Mouse (Mus musculus) heart, postnatal 36 days (tissue): ENCODE data around the gene Limch1. TPM values are rescaled to one million over a fixed set of nuclear protein-coding genes. Genes with fewer than 3 reads are reported as not detected.

Experiments used
- DNase-seq, 2 experiments: peaks; one replicate each; pipeline ENCODE4 v3.0.0; 2021 to 2022
- intact Hi-C: fragments of 180-260 bp; cut with DNase I; formaldehyde crosslinking; loops from one replicate; pipeline ENCODE4 v1.15.1; 2025
- total RNA-seq, 2 experiments: library from RNA; stranded (reverse); gene quantifications; 2 replicates each; pipeline ENCODE4 v1.2.3; 2021

Limch1 gene
- total RNA-seq, 2 experiments from 2014 or later: 238 to 297 TPM

GRCm38 (mm10) chr5:66817184-66817956 lies 71.7 kb downstream of the Limch1 start:
- intact Hi-C loops: no loop called here
- no peak for DNase-seq

GRCm38 (mm10) chr5:66822500-66823205 lies 77.0 kb downstream of the Limch1 start:
- intact Hi-C loops: no loop called here
- DNase-seq: no peak

- DNase-seq: no peak
- intact Hi-C loops: no loop called here
Observed at GRCm38 (mm10) chr5:66825586-66825985, 80.0 kb downstream of the Limch1 start.

- intact Hi-C loops: no loop called here
- DNase-seq: no peak
Observed at GRCm38 (mm10) chr5:66826844-66827243, 81.2 kb downstream of the Limch1 start.

- intact Hi-C loops: no loop called here
- no peak for DNase-seq
Observed at GRCm38 (mm10) chr5:66829505-66829904, 83.9 kb downstream of the Limch1 start.

GRCm38 (mm10) chr5:66830206-66830605 lies 84.6 kb downstream of the Limch1 start:
- DNase-seq: no peak
- intact Hi-C loops: no loop called here

GRCm38 (mm10) chr5:66834756-66835155 lies 89.1 kb downstream of the Limch1 start:
- intact Hi-C loops: no loop called here
- DNase-seq: no peak

GRCm38 (mm10) chr5:66836892-66837291 lies 91.3 kb downstream of the Limch1 start:
- no peak for DNase-seq
- intact Hi-C loops: no loop called here

GRCm38 (mm10) chr5:66841971-66842370 lies 96.3 kb downstream of the Limch1 start:
- intact Hi-C loops: loop anchor here (2.0 kb wide), 1 partner anchor 97 kb away; the partner anchor contains the start of gene Limch1
- no peak for DNase-seq

- DNase-seq: no peak
- intact Hi-C loops: loop anchor here (2.0 kb wide), 1 partner anchor 98 kb away; the partner anchor contains the start of gene Limch1
Observed at GRCm38 (mm10) chr5:66842776-66843175, 97.1 kb downstream of the Limch1 start.

GRCm38 (mm10) chr5:66848136-66848535 lies 102.5 kb downstream of the Limch1 start:
- DNase-seq: no peak
- intact Hi-C loops: no loop called here

GRCm38 (mm10) chr5:66849148-66849547 lies 103.5 kb downstream of the Limch1 start:
- no peak for DNase-seq
- intact Hi-C loops: no loop called here

- intact Hi-C loops: no loop called here
- DNase-seq: no peak
Observed at GRCm38 (mm10) chr5:66850721-66851251, 105.2 kb downstream of the Limch1 start.

GRCm38 (mm10) chr5:66851708-66852107 lies 106.1 kb downstream of the Limch1 start:
- DNase-seq: no peak
- intact Hi-C loops: no loop called here

- intact Hi-C loops: no loop called here
- DNase-seq: no peak
Observed at GRCm38 (mm10) chr5:66854263-66854662, 108.6 kb downstream of the Limch1 start.

- DNase-seq: no peak
- intact Hi-C loops: loop anchor here (5.0 kb wide), 1 partner anchor 108 kb away; the partner anchor contains the start of gene Limch1
Observed at GRCm38 (mm10) chr5:66855358-66856107, 109.9 kb downstream of the Limch1 start.

GRCm38 (mm10) chr5:66859506-66859905 lies 113.9 kb downstream of the Limch1 start:
- DNase-seq: no peak

GRCm38 (mm10) chr5:66861232-66862035 lies 115.8 kb downstream of the Limch1 start:
- peak; percentile 40 to 54 for DNase-seq

More at GRCm38 (mm10) chr5:66859506-66859905, 113.9 kb downstream of the Limch1 start:
- intact Hi-C loops: loop anchor here (5.0 kb wide), 1 partner anchor 112 kb away; the partner anchor contains the start of gene Limch1

GRCm38 (mm10) chr5:66862151-66862550 lies 116.5 kb downstream of the Limch1 start:
- DNase-seq: no peak
- intact Hi-C loops: no loop called here

More at GRCm38 (mm10) chr5:66861232-66862035, 115.8 kb downstream of the Limch1 start:
- intact Hi-C loops: no loop called here

GRCm38 (mm10) chr5:66865229-66865628 lies 119.6 kb downstream of the Limch1 start:
- intact Hi-C loops: no loop called here
- DNase-seq: no peak
